Mouse (Mus musculus): ENCODE results near the gene Carm1. TPM values are rescaled to one million over a fixed set of nuclear protein-coding genes. Genes with fewer than 3 reads are reported as not detected.
A peak's percentile ranks its signal among the peaks of the same experiment; 100 is the strongest.
"Not testable (repeated sequence)": the region's sequence is repeated elsewhere in the genome, so short reads cannot be mapped to it uniquely, and the experiment has no call there.

Gene Carm1
- polyA plus RNA-seq, 1 experiment from 2014 or later, result 39.7 TPM

DNA sequence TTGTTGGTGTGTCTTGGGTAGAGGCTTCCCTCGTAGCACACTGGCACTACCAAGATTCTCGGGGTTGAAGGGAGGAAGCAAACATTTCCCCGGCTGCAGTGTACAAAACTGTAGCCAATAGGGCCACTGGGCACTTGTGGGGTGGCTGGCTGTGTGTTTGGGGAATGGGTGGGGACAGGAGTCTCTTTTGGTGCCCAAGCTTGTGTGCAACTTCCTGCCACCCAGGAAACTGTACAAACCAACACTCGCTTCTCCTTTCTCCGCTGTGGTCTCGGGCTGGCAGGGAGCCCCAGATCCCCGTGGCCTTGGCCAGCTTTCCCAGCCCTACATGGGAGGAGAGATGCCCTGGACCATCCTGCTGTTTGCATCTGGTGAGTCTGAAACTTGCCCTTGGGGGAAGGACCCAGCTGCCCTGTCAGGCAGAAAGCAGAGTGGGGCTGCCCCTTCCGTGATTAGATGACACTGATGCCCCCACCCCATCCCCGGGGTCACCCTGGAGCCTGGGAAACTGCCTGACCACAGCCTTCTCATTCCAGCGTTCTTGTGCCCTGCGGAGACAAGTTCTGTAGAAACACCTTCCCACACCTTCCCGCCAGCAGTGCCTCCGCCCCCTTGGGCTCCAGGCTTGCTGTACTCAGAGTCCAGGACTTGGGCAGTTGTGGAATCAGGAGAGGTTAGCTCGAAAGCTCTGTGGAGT lies 20.6 kb upstream of the Carm1 start, which contains the start of gene AB124611:
AB124611 (plus strand) TSS at position 240 of the 697 bp plus-strand sequence.
- H3K4me1 ChIP-seq (ENCODE audit: control insufficient read depth, insufficient read depth, low read length), result no peaks in the 10 kb centered on the region
- ATAC-seq (ENCODE audit: insufficient number of reproducible peaks, insufficient read depth, low FRiP score, low read depth), result no peak
- 54% methylated on average over 14 of the region's 14 CpGs for WGBS
- no peak within 1 kb of the TSS for H3K4me2 ChIP-seq (replicated peaks; ENCODE audit: low read depth, low read length)
- H3K9ac ChIP-seq (replicated peaks; ENCODE audit: low read depth, low read length), result no peak within 1 kb of the TSS
- H3K4me3 ChIP-seq (ENCODE audit: low read depth, low read length), result no peak within 1 kb of the TSS
- no peaks in the 10 kb centered on the region for H3K9me3 ChIP-seq (ENCODE audit: control insufficient read depth, low read depth, low read length)
- no peaks in the 10 kb centered on the region for H3K36me3 ChIP-seq (ENCODE audit: control insufficient read depth, insufficient read depth, low read length)
- no peaks in the 10 kb centered on the region for H3K27me3 ChIP-seq (ENCODE audit: control insufficient read depth, insufficient read depth, low read length)
- H3K27ac ChIP-seq (ENCODE audit: low read length), result peak within 1 kb of the TSS; percentile 21; the same call in 1 of the 2 replicates

DNA sequence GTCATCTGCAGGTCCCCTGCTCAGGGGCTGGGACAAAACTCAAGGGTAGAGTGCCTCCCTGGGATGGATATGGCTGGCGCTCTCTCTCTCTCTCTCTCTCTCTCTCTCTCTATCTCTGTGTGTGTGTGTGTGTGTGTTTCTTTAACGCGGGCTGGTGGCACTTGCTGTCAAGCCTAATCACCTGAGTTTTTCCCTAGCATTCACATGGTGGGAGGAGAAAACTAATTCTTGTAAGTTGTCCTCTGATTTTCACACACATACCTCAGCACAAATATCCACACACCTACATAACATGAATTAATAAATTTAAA lies 20.1 kb upstream of the Carm1 start:
- WGBS, result 72% methylated on average over 3 of the region's 3 CpGs
- Histone ChIP-seq H3K36me3 (ENCODE audit: control insufficient read depth, insufficient read depth, low read length) (no peaks in the 10 kb centered on the region), H3K4me1 (ENCODE audit: control insufficient read depth, insufficient read depth, low read length) (no peaks in the 10 kb centered on the region), H3K27me3 (ENCODE audit: control insufficient read depth, insufficient read depth, low read length) (no peaks in the 10 kb centered on the region), H3K4me2 (replicated peaks; ENCODE audit: low read depth, low read length) (no peak overlapping the region), H3K27ac (ENCODE audit: low read length) (no peak overlapping the region), H3K9me3 (ENCODE audit: control insufficient read depth, low read depth, low read length) (no peaks in the 10 kb centered on the region), H3K9ac (replicated peaks; ENCODE audit: low read depth, low read length) (no peak overlapping the region), H3K4me3 (ENCODE audit: low read depth, low read length) (no peak overlapping the region)
- no peak for ATAC-seq (ENCODE audit: insufficient number of reproducible peaks, insufficient read depth, low FRiP score, low read depth)

DNA sequence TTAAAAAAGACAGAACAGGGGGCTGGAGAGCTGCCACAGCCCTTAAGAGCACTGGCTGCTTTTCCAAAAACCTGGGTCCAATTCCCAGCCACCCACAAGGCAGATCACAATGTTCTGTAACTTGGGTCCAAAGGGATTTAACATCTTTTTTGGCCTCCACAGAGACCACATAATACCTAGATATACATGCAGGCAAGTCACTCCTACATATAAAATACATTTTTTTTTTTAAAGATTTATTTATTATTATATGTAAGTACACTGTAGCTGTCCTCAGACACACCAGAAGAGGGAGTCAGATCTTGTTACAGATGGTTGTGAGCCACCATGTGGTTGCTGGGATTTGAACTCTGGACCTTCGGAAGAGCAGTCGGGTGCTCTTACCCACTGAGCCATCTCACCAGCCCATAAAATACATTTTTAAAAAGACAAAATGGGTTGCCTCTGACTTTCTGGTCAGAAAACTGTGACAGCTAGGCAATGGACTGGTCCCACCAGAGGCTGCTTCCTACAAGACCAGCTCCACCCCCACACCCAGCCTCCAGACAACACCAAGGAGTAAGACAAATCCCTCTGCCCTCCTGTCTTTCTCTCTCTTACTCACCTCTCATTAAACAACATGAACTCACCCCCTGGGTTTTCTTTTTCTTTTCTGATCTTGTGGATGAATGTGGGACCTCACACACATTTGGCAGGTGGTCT lies 19.4 kb upstream of the Carm1 start:
- H3K4me1 ChIP-seq (ENCODE audit: control insufficient read depth, insufficient read depth, low read length), result no peaks in the 10 kb centered on the region
- no peak overlapping the region for H3K9ac ChIP-seq (replicated peaks; ENCODE audit: low read depth, low read length)
- H3K36me3 ChIP-seq (ENCODE audit: control insufficient read depth, insufficient read depth, low read length), result no peaks in the 10 kb centered on the region
- no peak overlapping the region for H3K4me3 ChIP-seq (ENCODE audit: low read depth, low read length)
- no peak overlapping the region for H3K4me2 ChIP-seq (replicated peaks; ENCODE audit: low read depth, low read length)
- no peak overlapping the region for H3K27ac ChIP-seq (ENCODE audit: low read length)
- no peaks in the 10 kb centered on the region for H3K27me3 ChIP-seq (ENCODE audit: control insufficient read depth, insufficient read depth, low read length)
- 100% methylated on average over 2 of the region's 2 CpGs for WGBS
- H3K9me3 ChIP-seq (ENCODE audit: control insufficient read depth, low read depth, low read length), result no peaks in the 10 kb centered on the region
- no peak for ATAC-seq (ENCODE audit: insufficient number of reproducible peaks, insufficient read depth, low FRiP score, low read depth)

GRCm38 (mm10) chr9:21527917-21528324 lies 18.8 kb upstream of the Carm1 start:
- Histone ChIP-seq H3K27me3 (ENCODE audit: control insufficient read depth, insufficient read depth, low read length) (no peaks in the 10 kb centered on the region), H3K9me3 (ENCODE audit: control insufficient read depth, low read depth, low read length) (no peaks in the 10 kb centered on the region), H3K4me1 (ENCODE audit: control insufficient read depth, insufficient read depth, low read length) (no peaks in the 10 kb centered on the region), H3K27ac (ENCODE audit: low read length) (no peak overlapping the region), H3K4me2 (replicated peaks; ENCODE audit: low read depth, low read length) (no peak overlapping the region), H3K9ac (replicated peaks; ENCODE audit: low read depth, low read length) (no peak overlapping the region), H3K36me3 (ENCODE audit: control insufficient read depth, insufficient read depth, low read length) (no peaks in the 10 kb centered on the region), H3K4me3 (ENCODE audit: low read depth, low read length) (no peak overlapping the region)
- ATAC-seq (ENCODE audit: insufficient number of reproducible peaks, insufficient read depth, low FRiP score, low read depth), result no peak
- 81% methylated on average over 1 of the region's 1 CpGs for WGBS

DNA sequence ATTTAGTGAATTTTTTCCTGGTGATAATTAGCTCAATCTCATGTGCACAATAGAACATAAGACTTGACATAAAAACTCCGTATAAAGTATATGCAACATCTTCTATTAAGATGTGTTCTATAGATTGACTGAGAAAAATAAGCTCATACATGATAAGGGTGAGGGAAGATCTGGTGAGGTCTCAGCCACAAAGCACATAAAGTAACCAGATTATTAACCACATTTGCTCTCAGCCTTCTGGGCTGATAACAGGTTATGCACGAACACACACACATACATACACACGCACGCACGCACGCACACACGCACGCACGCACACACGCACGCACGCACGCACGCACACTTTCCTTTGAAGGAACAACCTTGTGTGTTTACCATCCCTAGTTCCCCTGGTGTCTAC lies 10.2 kb upstream of the Carm1 start:
- Histone ChIP-seq H3K9ac (replicated peaks; ENCODE audit: low read depth, low read length) (no peak overlapping the region), H3K4me3 (ENCODE audit: low read depth, low read length) (no peak overlapping the region), H3K36me3 (ENCODE audit: control insufficient read depth, insufficient read depth, low read length) (no peaks in the 10 kb centered on the region), H3K4me1 (ENCODE audit: control insufficient read depth, insufficient read depth, low read length) (no peaks in the 10 kb centered on the region), H3K27ac (ENCODE audit: low read length) (no peak overlapping the region), H3K27me3 (ENCODE audit: control insufficient read depth, insufficient read depth, low read length) (no peaks in the 10 kb centered on the region), H3K9me3 (ENCODE audit: control insufficient read depth, low read depth, low read length) (no peaks in the 10 kb centered on the region), H3K4me2 (replicated peaks; ENCODE audit: low read depth, low read length) (no peak overlapping the region)
- WGBS, result 93% methylated on average over 14 of the region's 14 CpGs
- ATAC-seq (ENCODE audit: insufficient number of reproducible peaks, insufficient read depth, low FRiP score, low read depth), result no peak

GRCm38 (mm10) chr9:21537009-21537408 lies 9.7 kb upstream of the Carm1 start:
- no peak overlapping the region for H3K9ac ChIP-seq (replicated peaks; ENCODE audit: low read depth, low read length)
- no peak overlapping the region for H3K4me3 ChIP-seq (ENCODE audit: low read depth, low read length)
- H3K27me3 ChIP-seq (ENCODE audit: control insufficient read depth, insufficient read depth, low read length), result no peaks in the 10 kb centered on the region
- no peaks in the 10 kb centered on the region for H3K9me3 ChIP-seq (ENCODE audit: control insufficient read depth, low read depth, low read length)
- 70% methylated on average over 4 of the region's 4 CpGs for WGBS
- no peak overlapping the region for H3K4me2 ChIP-seq (replicated peaks; ENCODE audit: low read depth, low read length)
- no peak overlapping the region for H3K27ac ChIP-seq (ENCODE audit: low read length)
- ATAC-seq (ENCODE audit: insufficient number of reproducible peaks, insufficient read depth, low FRiP score, low read depth), result no peak
- no peaks in the 10 kb centered on the region for H3K36me3 ChIP-seq (ENCODE audit: control insufficient read depth, insufficient read depth, low read length)
- no peaks in the 10 kb centered on the region for H3K4me1 ChIP-seq (ENCODE audit: control insufficient read depth, insufficient read depth, low read length)

DNA sequence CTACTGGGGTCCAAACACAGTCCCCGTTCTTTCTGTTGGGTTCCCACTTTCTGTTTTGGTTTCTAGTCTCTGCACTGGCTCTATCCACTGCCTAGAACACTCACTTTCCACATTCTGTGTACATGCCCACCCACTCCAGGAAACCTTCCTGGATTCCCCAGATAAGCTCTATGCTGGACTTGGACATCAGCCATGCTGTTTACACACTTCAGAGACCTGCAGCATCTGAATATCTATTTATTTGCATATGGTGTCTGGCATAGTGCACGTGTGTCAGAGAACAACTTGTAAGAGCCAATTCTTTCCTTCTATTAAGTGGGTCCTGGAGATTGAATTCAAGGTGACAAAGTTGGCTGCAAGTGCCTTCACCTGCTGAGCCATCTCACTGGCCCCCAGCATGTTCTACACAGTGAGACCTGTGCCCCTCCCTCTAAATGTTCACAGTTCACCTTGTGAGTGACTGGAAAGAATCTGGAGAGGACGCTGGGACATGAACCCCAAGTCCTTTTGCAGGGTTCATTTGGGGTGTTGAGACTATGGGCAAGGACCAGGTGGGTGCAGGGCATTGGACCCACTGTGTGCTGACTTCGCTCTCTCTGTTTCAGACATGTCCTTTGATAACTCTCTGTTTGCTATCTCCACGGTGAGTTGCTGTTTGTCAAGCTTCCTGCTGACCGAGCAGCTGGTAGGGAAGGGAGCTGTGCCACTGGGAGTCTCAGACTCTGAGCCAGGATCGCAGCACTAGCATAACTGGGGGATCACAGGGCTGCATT lies 6.5 kb upstream of the Carm1 start:
- H3K36me3 ChIP-seq (ENCODE audit: control insufficient read depth, insufficient read depth, low read length), result no peaks in the 10 kb centered on the region
- no peaks in the 10 kb centered on the region for H3K27me3 ChIP-seq (ENCODE audit: control insufficient read depth, insufficient read depth, low read length)
- no peak overlapping the region for H3K4me3 ChIP-seq (ENCODE audit: low read depth, low read length)
- H3K9ac ChIP-seq (replicated peaks; ENCODE audit: low read depth, low read length), result no peak overlapping the region
- no peak overlapping the region for H3K27ac ChIP-seq (ENCODE audit: low read length)
- no peak for ATAC-seq (ENCODE audit: insufficient number of reproducible peaks, insufficient read depth, low FRiP score, low read depth)
- no peaks in the 10 kb centered on the region for H3K9me3 ChIP-seq (ENCODE audit: control insufficient read depth, low read depth, low read length)
- no peak overlapping the region for H3K4me2 ChIP-seq (replicated peaks; ENCODE audit: low read depth, low read length)
- WGBS, result 72% methylated on average over 7 of the region's 7 CpGs
- H3K4me1 ChIP-seq (ENCODE audit: control insufficient read depth, insufficient read depth, low read length), result peaks cover 10% of the 10 kb centered on the region; the same call in 1 of the 2 replicates

- H3K9ac ChIP-seq (replicated peaks; ENCODE audit: low read depth, low read length); ATAC-seq (ENCODE audit: insufficient number of reproducible peaks, insufficient read depth, low FRiP score, low read depth); H3K9me3 ChIP-seq (ENCODE audit: control insufficient read depth, low read depth, low read length); H3K4me3 ChIP-seq (ENCODE audit: low read depth, low read length); H3K36me3 ChIP-seq (ENCODE audit: control insufficient read depth, insufficient read depth, low read length); H3K27me3 ChIP-seq (ENCODE audit: control insufficient read depth, insufficient read depth, low read length); H3K4me2 ChIP-seq (replicated peaks; ENCODE audit: low read depth, low read length); H3K27ac ChIP-seq (ENCODE audit: low read length): not testable (repeated sequence)
- WGBS, result 83% methylated on average over 2 of the region's 2 CpGs
- H3K4me1 ChIP-seq (ENCODE audit: control insufficient read depth, insufficient read depth, low read length), result peaks cover 12% of the 10 kb centered on the region; the same call in 1 of the 2 replicates
Observed at GRCm38 (mm10) chr9:21542001-21542400, 4.7 kb upstream of the Carm1 start.

Measured in stomach, embryonic 14.5 days (tissue).